Mouse (Mus musculus): Measurements from ENCODE around the gene Nudt12. TPM values are rescaled to one million over a fixed set of nuclear protein-coding genes. Genes with fewer than 3 reads are reported as not detected.

The Nudt12 gene
- polyA plus RNA-seq, 1 experiment from 2014 or later = 6.6 TPM

- Histone ChIP-seq H3K4me3 (replicated peaks) (no peak overlapping the region), H3K36me3 (no peaks in the 10 kb centered on the region), H3K27me3 (no peaks in the 10 kb centered on the region), H3K4me1 (replicated peaks) (no peaks in the 10 kb centered on the region), H3K9ac (replicated peaks) (no peak overlapping the region), H3K4me2 (no peak overlapping the region), H3K9me3 (no peaks in the 10 kb centered on the region), H3K27ac (no peak overlapping the region)
- ATAC-seq (ENCODE audit: insufficient number of reproducible peaks, insufficient read depth, low FRiP score, low TSS enrichment, low read depth) = no peak
- WGBS = 66% methylated on average over 5 of the region's 5 CpGs
Observed at GRCm38 (mm10) chr17:58973237-58973636, 39.9 kb downstream of the Nudt12 start.

- Histone ChIP-seq H3K4me2 (no peak overlapping the region), H3K4me3 (replicated peaks) (no peak overlapping the region)
Observed at GRCm38 (mm10) chr17:58959905-58960304, 53.3 kb downstream of the Nudt12 start.

GRCm38 (mm10) chr17:58957055-58957454 lies 56.1 kb downstream of the Nudt12 start:
- ATAC-seq (ENCODE audit: insufficient number of reproducible peaks, insufficient read depth, low FRiP score, low TSS enrichment, low read depth) = no peak
- no peak overlapping the region for H3K9ac ChIP-seq (replicated peaks)
- no peaks in the 10 kb centered on the region for H3K9me3 ChIP-seq
- H3K36me3 ChIP-seq = no peaks in the 10 kb centered on the region
- no peaks in the 10 kb centered on the region for H3K27me3 ChIP-seq
- no peak overlapping the region for H3K27ac ChIP-seq
- no peak overlapping the region for H3K4me2 ChIP-seq
- H3K4me3 ChIP-seq (replicated peaks) = no peak overlapping the region
- H3K4me1 ChIP-seq (replicated peaks) = no peaks in the 10 kb centered on the region
- 58% methylated on average over 1 of the region's 1 CpGs for WGBS

More at GRCm38 (mm10) chr17:58959905-58960304, 53.3 kb downstream of the Nudt12 start:
- H3K27ac ChIP-seq = no peak overlapping the region
- H3K9ac ChIP-seq (replicated peaks) = no peak overlapping the region
- WGBS = 28% methylated on average over 3 of the region's 3 CpGs
- H3K36me3 ChIP-seq = no peaks in the 10 kb centered on the region
- ATAC-seq (ENCODE audit: insufficient number of reproducible peaks, insufficient read depth, low FRiP score, low TSS enrichment, low read depth) = no peak
- H3K27me3 ChIP-seq = no peaks in the 10 kb centered on the region
- H3K4me1 ChIP-seq (replicated peaks) = no peaks in the 10 kb centered on the region
- H3K9me3 ChIP-seq = no peaks in the 10 kb centered on the region

Other genes starting within 250 kb of the Nudt12 start
- not detected in 2 replicates for gene Pdzph1, start 22.0 kb downstream of the Nudt12 start, polyA plus RNA-seq (2016; fragmentation: Nextera tagmentation; extraction: Ambion mirVana)